Mouse (Mus musculus): Measurements from ENCODE around the gene Ckm.

Ckm gene

DNA sequence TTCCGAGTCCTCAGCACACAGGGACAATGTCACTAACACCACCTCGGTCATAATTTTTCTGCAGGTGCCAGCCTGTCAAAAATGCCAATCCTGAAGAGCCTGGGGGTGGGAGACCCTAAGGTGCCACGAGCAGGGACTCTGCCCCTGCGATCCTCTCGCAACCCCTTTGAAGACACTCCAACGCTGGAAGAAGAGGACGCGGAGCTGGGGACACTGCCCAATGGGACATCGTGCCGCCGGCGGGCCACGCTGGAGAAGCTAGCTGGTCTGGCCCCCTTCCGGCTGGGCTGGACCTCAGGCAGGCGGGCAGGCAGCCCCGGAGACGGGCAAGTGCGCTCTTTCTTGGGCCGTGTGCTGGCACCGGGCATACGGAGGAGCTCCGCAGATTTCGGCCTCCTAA lies 64.8 kb downstream of the Ckm start:
- no peak for DNase-seq

DNA sequence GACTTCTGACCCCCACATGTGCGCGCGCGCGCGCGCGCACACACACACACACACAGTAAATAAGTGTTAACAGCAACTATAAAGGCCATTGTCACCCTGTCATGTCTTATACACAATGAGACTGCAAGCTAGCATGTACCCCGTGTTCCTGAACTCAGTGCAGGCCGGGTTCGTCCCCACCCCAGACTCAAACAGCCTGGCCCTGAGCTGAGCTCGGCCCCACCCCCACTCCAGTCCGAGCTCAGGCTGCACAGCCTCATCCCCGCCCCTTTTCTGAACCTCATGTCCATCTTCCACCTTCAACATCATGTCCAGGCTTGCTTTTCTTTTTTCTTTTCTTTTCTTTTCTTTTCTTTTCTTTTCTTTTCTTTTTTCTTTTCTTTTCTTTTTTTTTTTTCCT lies 65.7 kb downstream of the Ckm start:
- DNase-seq, result no peak

DNA sequence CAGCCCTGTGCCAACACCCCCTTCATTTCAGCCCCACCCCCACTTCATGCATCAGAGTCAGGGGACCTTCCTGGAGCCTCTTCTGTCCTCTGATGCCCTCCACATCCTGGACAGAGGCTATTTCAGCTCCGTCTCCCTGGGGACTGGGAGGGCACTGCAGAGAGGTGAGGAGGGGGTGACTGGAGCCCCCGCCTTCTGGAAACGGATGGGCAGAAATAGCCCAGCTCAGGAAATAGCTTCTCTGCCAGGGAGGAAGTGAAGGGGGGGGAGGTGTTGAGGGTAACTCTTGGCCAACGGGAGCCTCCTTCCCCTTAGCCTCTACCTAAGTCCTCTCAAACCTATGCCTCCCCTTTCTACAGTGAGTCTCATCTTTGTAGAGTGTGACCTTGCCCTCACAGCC lies 67.8 kb downstream of the Ckm start:
- no peak for DNase-seq
